Mouse (Mus musculus): ENCODE data around the gene Phrf1. TPM values are rescaled to one million over a fixed set of nuclear protein-coding genes. Genes with fewer than 3 reads are reported as not detected.

Gene Phrf1
- total and polyA plus RNA-seq, 2 experiments, result 8.1 to 9.2 TPM

GRCm38 (mm10) chr7:141206182-141206937, 22.2 kb upstream of the Phrf1 start:
- H3K27me3 ChIP-seq (ENCODE audit: control insufficient read depth, insufficient read depth, low read length), result no peaks in the 10 kb centered on the region
- H3K79me2 ChIP-seq (ENCODE audit: control insufficient read depth, insufficient read depth, low read length), result no peaks in the 10 kb centered on the region
- WGBS, result 96% methylated on average over 18 of the region's 18 CpGs
- no peak for DNase-seq (ENCODE audit: extremely low read depth, low read depth, low spot score)
- no peak overlapping the region for H3K27ac ChIP-seq (replicated peaks; ENCODE audit: insufficient read depth, low read depth, low read length)
- H3K4me1 ChIP-seq (ENCODE audit: control insufficient read depth, insufficient read depth, low read length), result no peaks in the 10 kb centered on the region
- TF ChIP-seq CTCF (IDR thresholded peaks at IDR 0.05; ENCODE audit: low read depth, low read length), result no peak
- TF ChIP-seq POLR2A (IDR thresholded peaks at IDR 0.05; ENCODE audit: extremely low read depth, insufficient read depth, low read length), result no peak
- H3K36me3 ChIP-seq (ENCODE audit: control insufficient read depth, insufficient read depth, low read length), result no peaks in the 10 kb centered on the region
- H3K4me3 ChIP-seq (ENCODE audit: insufficient read depth, low read depth, low read length), result no peak overlapping the region
- H3K9ac ChIP-seq (ENCODE audit: low read depth, low read length), result no peak overlapping the region

- no peak overlapping the region for H3K4me3 ChIP-seq (ENCODE audit: insufficient read depth, low read depth, low read length)
- no peak overlapping the region for H3K27ac ChIP-seq (replicated peaks; ENCODE audit: insufficient read depth, low read depth, low read length)
- H3K36me3 ChIP-seq (ENCODE audit: control insufficient read depth, insufficient read depth, low read length), result no peaks in the 10 kb centered on the region
- H3K9ac ChIP-seq (ENCODE audit: low read depth, low read length), result no peak overlapping the region
- WGBS, result 93% methylated on average over 3 of the region's 3 CpGs
- TF ChIP-seq CTCF (IDR thresholded peaks at IDR 0.05; ENCODE audit: low read depth, low read length) (no peak), POLR2A (IDR thresholded peaks at IDR 0.05; ENCODE audit: extremely low read depth, insufficient read depth, low read length) (no peak)
- H3K79me2 ChIP-seq (ENCODE audit: control insufficient read depth, insufficient read depth, low read length), result no peaks in the 10 kb centered on the region
- no peaks in the 10 kb centered on the region for H3K27me3 ChIP-seq (ENCODE audit: control insufficient read depth, insufficient read depth, low read length)
- no peaks in the 10 kb centered on the region for H3K4me1 ChIP-seq (ENCODE audit: control insufficient read depth, insufficient read depth, low read length)
- DNase-seq (ENCODE audit: extremely low read depth, low read depth, low spot score), result no peak
These were observed 19.1 kb upstream of the Phrf1 start for GRCm38 (mm10) chr7:141209526-141209925.

- Histone ChIP-seq H3K4me3 (ENCODE audit: insufficient read depth, low read depth, low read length) (no peak overlapping the region), H3K4me1 (ENCODE audit: control insufficient read depth, insufficient read depth, low read length) (peaks cover 3% of the 10 kb centered on the region; the same call in 1 of the 2 replicates), H3K9ac (ENCODE audit: low read depth, low read length) (no peak overlapping the region)
These were observed 18.4 kb upstream of the Phrf1 start for GRCm38 (mm10) chr7:141210137-141210536.

GRCm38 (mm10) chr7:141210606-141211131, 17.9 kb upstream of the Phrf1 start:
- Histone ChIP-seq H3K27me3 (ENCODE audit: control insufficient read depth, insufficient read depth, low read length) (no peaks in the 10 kb centered on the region), H3K9ac (ENCODE audit: low read depth, low read length) (no peak overlapping the region), H3K27ac (replicated peaks; ENCODE audit: insufficient read depth, low read depth, low read length) (no peak overlapping the region)

More at GRCm38 (mm10) chr7:141210137-141210536, 18.4 kb upstream of the Phrf1 start:
- no peaks in the 10 kb centered on the region for H3K27me3 ChIP-seq (ENCODE audit: control insufficient read depth, insufficient read depth, low read length)
- TF ChIP-seq CTCF (IDR thresholded peaks at IDR 0.05; ENCODE audit: low read depth, low read length), result no peak
- no peak for TF ChIP-seq POLR2A (IDR thresholded peaks at IDR 0.05; ENCODE audit: extremely low read depth, insufficient read depth, low read length)
- 84% methylated on average over 12 of the region's 12 CpGs for WGBS
- no peak for DNase-seq (ENCODE audit: extremely low read depth, low read depth, low spot score)
- no peaks in the 10 kb centered on the region for H3K36me3 ChIP-seq (ENCODE audit: control insufficient read depth, insufficient read depth, low read length)
- no peak overlapping the region for H3K27ac ChIP-seq (replicated peaks; ENCODE audit: insufficient read depth, low read depth, low read length)
- no peaks in the 10 kb centered on the region for H3K79me2 ChIP-seq (ENCODE audit: control insufficient read depth, insufficient read depth, low read length)

GRCm38 (mm10) chr7:141213133-141213532, 15.5 kb upstream of the Phrf1 start:
- Histone ChIP-seq H3K4me3 (ENCODE audit: insufficient read depth, low read depth, low read length) (no peak overlapping the region), H3K79me2 (ENCODE audit: control insufficient read depth, insufficient read depth, low read length) (peaks cover 12% of the 10 kb centered on the region; the same call in 1 of the 2 replicates), H3K9ac (ENCODE audit: low read depth, low read length) (no peak overlapping the region), H3K4me1 (ENCODE audit: control insufficient read depth, insufficient read depth, low read length) (peaks cover 16% of the 10 kb centered on the region), H3K27me3 (ENCODE audit: control insufficient read depth, insufficient read depth, low read length) (no peaks in the 10 kb centered on the region), H3K27ac (replicated peaks; ENCODE audit: insufficient read depth, low read depth, low read length) (no peak overlapping the region), H3K36me3 (ENCODE audit: control insufficient read depth, insufficient read depth, low read length) (no peaks in the 10 kb centered on the region)
- DNase-seq (ENCODE audit: extremely low read depth, low read depth, low spot score), result no peak
- TF ChIP-seq POLR2A (IDR thresholded peaks at IDR 0.05; ENCODE audit: extremely low read depth, insufficient read depth, low read length) (no peak), CTCF (IDR thresholded peaks at IDR 0.05; ENCODE audit: low read depth, low read length) (no peak)
- 98% methylated on average over 3 of the region's 3 CpGs for WGBS

More at GRCm38 (mm10) chr7:141210606-141211131, 17.9 kb upstream of the Phrf1 start:
- no peak for DNase-seq (ENCODE audit: extremely low read depth, low read depth, low spot score)
- TF ChIP-seq CTCF (IDR thresholded peaks at IDR 0.05; ENCODE audit: low read depth, low read length), result no peak
- TF ChIP-seq POLR2A (IDR thresholded peaks at IDR 0.05; ENCODE audit: extremely low read depth, insufficient read depth, low read length), result no peak
- no peaks in the 10 kb centered on the region for H3K36me3 ChIP-seq (ENCODE audit: control insufficient read depth, insufficient read depth, low read length)
- peaks cover 5% of the 10 kb centered on the region; the same call in 1 of the 2 replicates for H3K4me1 ChIP-seq (ENCODE audit: control insufficient read depth, insufficient read depth, low read length)
- H3K79me2 ChIP-seq (ENCODE audit: control insufficient read depth, insufficient read depth, low read length), result no peaks in the 10 kb centered on the region
- no peak overlapping the region for H3K4me3 ChIP-seq (ENCODE audit: insufficient read depth, low read depth, low read length)
- 89% methylated on average over 14 of the region's 14 CpGs for WGBS

All from liver, adult 2 months (tissue).